Mouse (Mus musculus) C2C12 (cell line): ENCODE measurements around the gene Slc45a1. TPM values are rescaled to one million over a fixed set of nuclear protein-coding genes. Genes with fewer than 3 reads are reported as not detected.

ENCODE experiments used
- H3K27me3 ChIP-seq: one replicate; pipeline ENCODE4 v1.6.1; 2011; ENCODE audit not compliant: control insufficient read depth, insufficient read depth, insufficient read length
- H3K36me3 ChIP-seq: one replicate; pipeline ENCODE4 v1.6.1; 2011; ENCODE audit not compliant: control insufficient read depth, insufficient read depth
- H3K4me3 ChIP-seq: one replicate; pipeline ENCODE4 v1.5.1; 2011; ENCODE audit warnings: mild to moderate bottlenecking, control low read depth; ENCODE audit not compliant: poor library complexity, insufficient read depth, severe bottlenecking
- H3K79me2 ChIP-seq: one replicate; pipeline ENCODE4 v1.6.1; 2011; ENCODE audit not compliant: control insufficient read depth, insufficient read depth
- H3K79me3 ChIP-seq: one replicate; pipeline ENCODE4 v1.6.1; 2011; ENCODE audit warnings: low read depth, control low read depth
- H3ac ChIP-seq: one replicate; pipeline ENCODE3; 2011; ENCODE audit warnings: low read depth; ENCODE audit not compliant: control insufficient read depth, insufficient read length
- CEBPB ChIP-seq: IDR thresholded peaks from one replicate; pipeline ENCODE4 v1.6.1; 2011; ENCODE audit warnings: low read depth, mild to moderate bottlenecking, control low read depth, moderate library complexity
- CTCF ChIP-seq: IDR thresholded peaks from one replicate; pipeline ENCODE4 v1.5.1; 2011; ENCODE audit not compliant: control insufficient read depth, insufficient read depth, insufficient read length
- FOSL1 ChIP-seq: IDR thresholded peaks from one replicate; pipeline ENCODE4 v1.8.0; 2011; ENCODE audit warnings: mild to moderate bottlenecking, low read length; ENCODE audit not compliant: poor library complexity, insufficient read depth, severe bottlenecking
- MAX ChIP-seq: IDR thresholded peaks from one replicate; pipeline ENCODE4 v1.6.1; 2011; ENCODE audit warnings: mild to moderate bottlenecking, control low read depth
- MYOD1 ChIP-seq: IDR thresholded peaks from one replicate; pipeline ENCODE4 v1.6.1; 2011; ENCODE audit warnings: low read depth; ENCODE audit not compliant: control insufficient read depth, insufficient read length
- MYOG ChIP-seq: IDR thresholded peaks from one replicate; pipeline ENCODE4 v1.6.1; 2011; ENCODE audit not compliant: control insufficient read depth, insufficient read length; ENCODE audit errors: extremely low read depth
- USF1 ChIP-seq: IDR thresholded peaks from one replicate; pipeline ENCODE4 v1.6.1; 2011; ENCODE audit warnings: low read depth, mild to moderate bottlenecking, control low read depth, moderate library complexity
- polyA plus RNA-seq: library from polyadenylated mRNA; unstranded; fragments of >200 nt; fragmentation: generic; extraction: Trizol; gene quantifications from one replicate; pipeline ENCODE4 v1.2.1, GENCODE M21; 2012; ENCODE audit warnings: missing spikeins

The Slc45a1 gene
- polyA plus RNA-seq, 1 experiment: 0.01 TPM

DNA sequence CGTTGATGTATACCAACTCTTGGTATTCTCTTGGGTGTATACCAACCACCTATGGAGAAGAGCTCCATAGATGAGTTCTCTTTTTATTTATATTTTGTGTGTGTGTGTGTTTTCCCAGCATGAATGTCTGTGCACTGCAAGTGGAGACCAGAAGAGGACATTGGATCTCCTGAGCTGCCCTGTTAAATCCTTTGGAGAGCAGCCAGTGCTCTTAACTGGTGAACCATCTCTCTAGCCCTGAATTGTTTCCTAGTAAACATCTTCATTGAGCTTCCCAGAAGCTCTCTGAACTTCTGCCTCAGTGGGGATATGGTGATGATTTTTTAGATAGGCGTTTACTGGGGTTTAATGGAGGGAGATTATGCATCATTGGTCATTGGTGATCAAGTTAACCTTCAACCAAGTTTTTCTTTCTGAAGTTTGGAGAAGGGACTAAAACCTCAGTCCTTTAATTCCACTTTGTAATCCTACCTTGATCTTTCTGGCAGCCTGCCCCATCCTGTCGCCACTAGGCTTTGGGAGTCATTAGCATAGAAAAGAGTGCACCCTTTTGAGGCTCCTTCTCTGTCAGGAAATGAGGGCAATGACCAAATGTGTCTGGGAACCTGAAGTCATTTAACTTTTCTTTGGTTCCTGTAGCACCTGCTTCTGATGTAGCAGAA lies 61.2 kb downstream of the Slc45a1 start:
- Histone ChIP-seq H3K79me2 (peaks cover 97% of the 10 kb centered on the region), H3K27me3 (no peaks in the 10 kb centered on the region), H3ac (no peak overlapping the region), H3K4me3 (no peak overlapping the region), H3K36me3 (peaks cover under 1% of the 10 kb centered on the region), H3K79me3 (peaks cover 42% of the 10 kb centered on the region)
- TF ChIP-seq MYOD1 (no peak), CTCF (no peak), MYOG (no peak), CEBPB (no peak), FOSL1 (no peak), MAX (no peak), USF1 (no peak)

DNA sequence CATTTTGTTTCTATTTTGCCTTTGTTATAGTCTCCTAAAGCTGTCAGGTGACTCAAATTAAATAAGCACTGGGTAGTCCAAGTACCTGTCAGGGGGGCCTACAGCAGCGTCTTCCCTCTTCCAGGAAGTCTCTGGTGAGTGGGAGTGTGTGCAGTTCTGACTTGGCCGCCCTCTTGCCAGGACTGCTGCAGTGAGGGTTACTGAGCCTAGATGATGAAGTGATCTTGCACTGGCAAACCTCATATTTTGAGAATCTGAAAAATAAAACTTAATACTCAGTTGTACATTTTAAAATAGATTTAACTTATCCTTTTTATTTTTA lies 63.7 kb downstream of the Slc45a1 start:
- peaks cover 7% of the 10 kb centered on the region for H3K36me3 ChIP-seq
- peaks cover 100% of the 10 kb centered on the region for H3K79me2 ChIP-seq
- H3K4me3 ChIP-seq: no peak overlapping the region
- H3ac ChIP-seq: no peak overlapping the region
- H3K27me3 ChIP-seq: no peaks in the 10 kb centered on the region
- TF ChIP-seq CTCF (no peak), FOSL1 (no peak), USF1 (no peak), CEBPB (no peak), MYOG (no peak), MYOD1 (no peak), MAX (no peak)
- peaks cover 55% of the 10 kb centered on the region for H3K79me3 ChIP-seq

DNA sequence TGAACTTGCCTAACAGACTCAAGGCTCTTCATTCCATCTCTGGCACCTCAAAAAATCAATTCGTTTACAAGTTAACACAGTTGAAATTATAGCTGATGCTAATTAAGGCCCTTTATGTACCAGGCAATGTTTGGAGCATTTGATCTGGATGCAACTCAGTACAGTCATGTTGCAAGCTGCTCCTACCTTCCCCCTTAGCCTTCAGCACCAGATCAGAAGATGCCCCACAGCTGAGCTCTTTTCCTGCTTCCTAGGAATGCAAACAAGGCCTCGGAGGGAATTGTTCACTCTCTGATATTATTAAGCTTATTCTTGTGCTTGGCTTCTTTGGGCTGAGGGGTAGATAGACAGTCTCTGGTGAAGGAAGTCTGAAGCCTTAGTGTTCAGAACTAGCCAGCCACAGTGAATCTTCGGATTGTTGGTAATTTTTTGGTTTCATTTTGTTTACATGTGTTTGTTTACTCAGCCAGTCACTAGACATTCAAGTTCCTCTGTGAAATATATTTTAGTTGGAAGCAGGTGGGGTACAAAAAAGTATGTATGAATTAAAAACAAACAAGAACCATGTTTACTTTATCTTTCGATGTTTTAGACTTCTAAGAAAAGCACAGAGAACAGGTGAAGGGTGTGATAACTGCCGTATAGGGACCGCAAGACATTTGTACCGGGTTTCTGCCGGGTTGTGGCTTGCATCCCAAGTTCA lies 64.2 kb downstream of the Slc45a1 start:
- H3K36me3 ChIP-seq: peaks cover 7% of the 10 kb centered on the region
- no peaks in the 10 kb centered on the region for H3K27me3 ChIP-seq
- H3ac ChIP-seq: no peak overlapping the region
- H3K79me2 ChIP-seq: peaks cover 100% of the 10 kb centered on the region
- TF ChIP-seq MYOD1: no peak
- no peak for TF ChIP-seq CTCF
- TF ChIP-seq FOSL1: no peak
- TF ChIP-seq USF1: no peak
- no peak for TF ChIP-seq MAX
- no peak for TF ChIP-seq MYOG
- no peak for TF ChIP-seq CEBPB
- H3K79me3 ChIP-seq: peaks cover 61% of the 10 kb centered on the region
- no peak overlapping the region for H3K4me3 ChIP-seq

DNA sequence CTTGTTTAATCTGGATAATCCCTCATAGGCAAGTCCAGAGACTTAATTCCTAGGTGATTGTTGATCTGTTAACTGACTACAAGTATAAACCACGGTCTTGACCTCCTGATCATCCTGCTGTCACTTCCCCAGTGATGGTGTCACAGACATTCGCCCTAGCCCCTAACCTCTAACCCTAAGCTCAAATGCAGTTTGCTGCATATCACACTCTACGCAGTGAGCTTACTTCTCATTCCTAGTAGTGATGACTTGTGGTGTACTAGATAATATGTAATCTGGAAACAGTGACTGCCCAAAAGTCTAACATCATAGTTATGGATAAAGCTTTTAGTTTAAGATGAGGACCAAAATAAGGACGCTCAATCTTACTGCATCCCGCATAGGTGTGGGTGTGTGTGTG lies 65.7 kb downstream of the Slc45a1 start:
- peaks cover 7% of the 10 kb centered on the region for H3K36me3 ChIP-seq
- TF ChIP-seq USF1: no peak
- no peak for TF ChIP-seq FOSL1
- TF ChIP-seq MYOG: no peak
- TF ChIP-seq MYOD1: no peak
- no peak for TF ChIP-seq CTCF
- TF ChIP-seq MAX: no peak
- TF ChIP-seq CEBPB: no peak

DNA sequence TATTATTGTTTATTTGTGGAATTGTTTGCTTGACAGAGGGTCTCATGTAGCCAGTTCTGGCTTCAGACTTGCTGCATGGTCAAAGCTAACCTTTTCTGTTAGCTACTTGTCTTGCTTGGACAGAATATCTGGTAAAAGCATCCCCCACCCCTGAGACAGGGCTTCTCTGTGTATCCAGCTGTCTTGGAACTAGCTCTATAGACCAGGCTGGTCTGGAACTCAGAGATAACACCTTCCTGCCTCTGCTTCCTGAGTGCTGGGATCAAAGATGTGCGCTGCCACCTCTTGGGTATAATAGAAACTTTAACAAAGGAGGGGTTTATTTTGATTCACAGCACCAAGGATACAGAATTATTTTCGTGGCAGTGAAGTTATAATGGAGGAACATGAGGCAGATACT lies 66.2 kb downstream of the Slc45a1 start:
- Histone ChIP-seq H3ac (no peak overlapping the region), H3K27me3 (no peaks in the 10 kb centered on the region), H3K4me3 (no peak overlapping the region), H3K36me3 (peaks cover 7% of the 10 kb centered on the region), H3K79me2 (peaks cover 100% of the 10 kb centered on the region), H3K79me3 (peaks cover 61% of the 10 kb centered on the region)
- TF ChIP-seq MYOD1 (no peak), MAX (no peak), MYOG (no peak), FOSL1 (no peak), CTCF (no peak), USF1 (no peak), CEBPB (no peak)

More for the DNA sequence above, 65.7 kb downstream of the Slc45a1 start:
- Histone ChIP-seq H3ac (no peak overlapping the region), H3K27me3 (no peaks in the 10 kb centered on the region), H3K4me3 (no peak overlapping the region), H3K79me2 (peaks cover 100% of the 10 kb centered on the region), H3K79me3 (peaks cover 64% of the 10 kb centered on the region)

DNA sequence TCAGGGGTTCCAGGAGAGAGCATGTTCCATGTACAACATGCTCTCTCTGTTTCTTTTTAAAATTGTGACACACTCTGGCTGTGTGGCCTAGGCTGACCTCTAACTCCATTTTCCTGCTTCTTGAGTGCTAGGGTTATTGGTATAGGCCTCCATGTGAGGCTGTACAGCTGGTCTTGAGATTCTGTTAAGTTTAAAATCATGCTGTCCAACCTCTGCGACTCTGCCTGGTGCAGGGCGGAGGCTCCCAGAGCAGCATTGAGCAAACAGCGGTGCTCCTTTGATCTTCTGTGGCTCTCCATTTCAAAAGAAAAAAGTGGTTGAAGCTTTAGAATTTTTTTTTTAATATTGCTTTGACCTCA lies 68.2 kb downstream of the Slc45a1 start:
- Histone ChIP-seq H3K27me3 (no peaks in the 10 kb centered on the region), H3K79me2 (peaks cover 100% of the 10 kb centered on the region), H3K4me3 (no peak overlapping the region), H3ac (peak overlapping the region; percentile 2), H3K79me3 (peaks cover 70% of the 10 kb centered on the region), H3K36me3 (peaks cover 13% of the 10 kb centered on the region)
- no peak for TF ChIP-seq MYOG
- no peak for TF ChIP-seq CEBPB
- TF ChIP-seq CTCF: no peak
